Mouse (Mus musculus): ENCODE measurements around the gene Fryl.

- TF ChIP-seq CTCF (IDR thresholded peaks at IDR 0.05; ENCODE audit: extremely low read depth, insufficient read depth, insufficient read length, insufficient replicate concordance) (no peak), POLR2A (IDR thresholded peaks at IDR 0.05; ENCODE audit: low read depth, low read length) (no peak)
Observed at GRCm38 (mm10) chr5:73219716-73220115, 36.7 kb downstream of the Fryl start.

Data from spleen, adult 2 months (tissue).